Mouse (Mus musculus) B cell, adult 2 months (primary cell): ENCODE data around the gene Col18a1.

Experiments
- DNase-seq, 2 experiments: peaks; one replicate each; pipeline ENCODE4 v3.0.0; 2022

Col18a1 gene

DNA sequence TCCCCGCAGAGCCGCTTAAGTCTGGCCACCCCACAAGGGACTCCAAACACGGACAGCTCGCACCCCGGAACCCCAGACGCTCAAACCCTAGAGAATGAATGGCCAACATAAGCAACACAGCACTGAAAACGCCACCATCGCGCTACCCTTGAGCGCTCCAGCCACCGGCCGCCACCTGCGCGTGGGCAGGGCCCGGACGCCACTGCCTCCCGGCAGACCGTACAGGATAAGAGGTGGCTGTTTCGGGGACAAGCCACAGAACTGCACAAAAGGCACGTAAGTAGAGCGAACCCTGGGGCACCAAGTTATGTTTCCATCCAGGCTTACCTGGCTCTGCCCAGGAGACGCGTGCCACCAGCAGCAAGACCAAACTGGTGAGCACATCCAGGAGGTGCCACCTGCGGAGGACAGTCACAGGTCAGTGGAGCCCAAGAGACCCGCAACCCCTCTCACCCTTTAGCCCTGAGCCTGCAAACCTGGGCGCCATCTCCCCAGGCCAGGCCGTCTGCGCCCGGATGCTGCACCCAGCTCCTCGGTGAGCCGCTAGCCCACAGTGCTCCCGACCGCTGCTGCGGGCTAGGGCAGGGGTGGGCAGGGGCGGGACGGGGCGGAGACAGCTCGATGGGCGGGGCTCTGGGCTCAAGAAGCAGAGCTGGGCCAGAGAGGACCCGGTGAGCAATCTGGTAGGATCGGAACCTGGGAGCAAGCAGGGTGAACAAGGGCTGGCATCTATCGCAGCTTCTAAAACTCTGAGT lies at the start of gene Col18a1:
Gene Col18a1, minus strand, starts transcription at position 586 of the 755 bp plus-strand sequence.
- DNase-seq, result no peak

DNA sequence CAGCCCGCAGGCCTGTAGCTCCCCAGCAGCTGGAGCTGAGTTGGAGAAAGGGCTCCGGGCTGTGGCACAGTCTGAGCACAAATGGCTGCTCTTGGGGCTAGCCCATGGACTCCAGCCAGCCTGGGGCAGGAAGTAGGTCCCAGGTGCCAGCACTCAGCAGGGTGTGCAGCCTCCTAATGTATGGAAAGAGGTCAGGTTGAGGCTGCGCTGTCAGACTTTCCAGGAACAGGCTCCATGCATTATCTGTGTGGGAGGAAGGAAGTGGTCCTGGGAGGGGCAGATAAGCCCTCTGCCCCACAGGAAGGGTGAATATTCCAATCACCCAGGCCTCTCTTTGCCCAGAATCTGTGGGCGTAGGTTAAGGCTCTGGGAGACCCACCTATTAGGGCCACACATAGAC lies 49.3 kb upstream of the Col18a1 start:
- DNase-seq, result no peak

DNA sequence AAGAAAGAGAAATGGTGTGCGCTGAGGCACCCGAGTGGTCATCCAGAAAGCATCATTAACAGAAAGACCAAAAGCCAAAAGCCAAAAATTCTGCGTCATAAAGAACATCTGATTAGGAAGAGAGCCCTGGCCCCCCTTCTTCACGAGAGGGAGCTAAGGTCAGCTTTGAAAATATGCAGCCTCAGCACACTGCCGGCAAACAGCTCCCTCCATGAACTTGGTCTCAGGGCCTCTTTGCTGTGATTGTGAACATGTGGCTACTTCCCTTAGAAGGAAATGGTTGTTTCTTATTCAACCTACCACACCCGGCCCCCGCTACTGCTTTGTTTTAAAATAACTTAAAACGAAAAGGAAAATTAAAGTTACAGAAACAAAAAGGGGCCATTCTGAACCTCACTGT lies 48.2 kb upstream of the Col18a1 start:
- DNase-seq, result no peak

DNA sequence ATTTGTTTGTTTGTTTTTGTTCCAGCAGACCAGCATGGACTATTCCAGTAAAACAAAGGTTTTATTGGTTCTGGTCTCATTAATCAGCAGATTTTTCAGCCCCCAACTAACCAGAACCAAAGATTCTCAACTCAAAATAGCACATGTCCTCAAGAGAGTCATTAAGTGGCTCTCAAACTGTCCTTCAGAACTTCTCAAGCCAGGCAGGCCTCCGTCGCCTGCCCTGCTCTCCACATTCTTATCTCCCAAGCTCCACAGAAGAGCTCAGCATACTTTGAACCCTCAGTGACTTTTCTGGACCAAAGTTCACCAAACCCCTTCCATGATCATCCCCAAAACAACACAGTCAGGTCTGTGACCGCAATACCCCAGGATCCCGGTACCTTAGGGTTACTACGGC lies 47.1 kb upstream of the Col18a1 start:
- no peak for DNase-seq

DNA sequence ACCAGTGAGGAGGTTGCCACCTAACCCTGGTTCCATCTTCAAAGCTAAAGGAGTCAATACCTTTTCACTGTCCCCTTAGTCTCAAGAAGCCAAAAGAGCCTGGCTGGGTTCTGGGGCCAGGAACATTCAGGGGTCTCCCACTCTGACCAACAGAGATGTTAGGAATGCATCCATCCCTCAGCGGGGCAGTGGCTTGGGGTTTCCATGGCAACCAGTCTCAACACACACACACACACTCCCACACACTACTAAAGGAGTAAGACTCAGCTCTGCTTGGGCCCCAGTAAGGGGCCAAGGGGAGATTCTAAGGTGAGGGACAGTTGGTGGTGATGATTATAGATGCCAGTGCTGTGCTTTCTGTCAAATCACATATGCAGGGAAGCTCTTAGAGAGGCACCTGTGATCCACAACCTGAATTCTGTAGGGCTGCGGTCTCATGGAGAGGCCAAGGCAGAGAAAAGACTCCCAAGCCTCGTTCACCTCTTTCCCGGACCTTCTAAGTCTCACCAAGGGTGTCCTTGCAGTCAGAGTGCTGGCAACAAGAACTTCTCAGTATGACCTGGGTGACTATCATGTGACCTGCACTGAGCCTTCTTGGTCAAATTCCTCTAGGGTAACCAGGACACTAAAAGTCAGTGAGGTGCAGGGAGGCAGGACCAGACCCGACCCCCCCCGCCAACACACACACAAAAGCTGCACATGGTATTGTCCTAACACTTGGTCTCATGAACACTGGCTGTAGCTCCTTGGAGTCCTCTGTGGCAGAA lies 46.2 kb upstream of the Col18a1 start:
- no peak for DNase-seq

DNA sequence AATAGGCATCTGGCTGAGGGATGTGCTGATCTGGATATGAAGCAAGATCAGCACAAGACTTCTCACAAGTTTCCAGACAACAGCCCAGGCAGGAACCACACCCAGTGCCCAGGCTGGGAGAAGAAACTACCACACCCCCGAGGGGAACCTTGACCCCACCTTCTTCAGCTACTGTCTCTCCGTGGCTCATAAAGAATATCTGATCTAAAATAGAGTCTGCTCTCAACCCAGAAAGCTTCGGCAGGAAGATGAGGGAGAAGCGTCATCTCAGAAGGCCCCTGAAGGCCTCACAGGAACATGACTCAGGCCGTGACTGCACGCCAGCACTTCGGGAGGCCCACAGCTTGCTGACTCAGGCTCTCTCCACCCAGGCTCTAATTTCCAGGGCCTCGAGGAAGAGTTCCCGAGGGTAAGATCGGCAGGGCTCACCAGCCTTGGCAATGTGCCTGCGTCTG lies 44.8 kb upstream of the Col18a1 start:
- no peak for DNase-seq

DNA sequence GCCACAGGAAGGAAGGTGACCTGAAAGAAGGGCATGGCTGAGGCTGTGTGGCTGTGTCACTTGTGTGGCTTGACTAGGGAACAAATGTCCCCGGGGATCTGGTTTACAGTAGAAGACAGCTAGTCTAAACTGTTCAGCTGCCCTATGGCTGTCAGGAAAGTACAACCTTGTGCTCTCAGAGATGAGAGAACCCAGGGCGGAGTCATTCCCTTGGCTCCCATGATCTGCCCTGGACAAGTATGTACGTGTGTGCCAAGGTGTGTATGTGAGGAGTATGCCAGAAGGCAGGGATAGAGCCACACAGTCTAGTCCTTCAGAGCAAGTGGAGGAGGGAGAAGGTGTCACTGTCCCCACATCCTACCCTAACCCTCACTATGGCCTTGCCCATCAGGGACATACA lies 44.3 kb upstream of the Col18a1 start:
- DNase-seq, result no peak

DNA sequence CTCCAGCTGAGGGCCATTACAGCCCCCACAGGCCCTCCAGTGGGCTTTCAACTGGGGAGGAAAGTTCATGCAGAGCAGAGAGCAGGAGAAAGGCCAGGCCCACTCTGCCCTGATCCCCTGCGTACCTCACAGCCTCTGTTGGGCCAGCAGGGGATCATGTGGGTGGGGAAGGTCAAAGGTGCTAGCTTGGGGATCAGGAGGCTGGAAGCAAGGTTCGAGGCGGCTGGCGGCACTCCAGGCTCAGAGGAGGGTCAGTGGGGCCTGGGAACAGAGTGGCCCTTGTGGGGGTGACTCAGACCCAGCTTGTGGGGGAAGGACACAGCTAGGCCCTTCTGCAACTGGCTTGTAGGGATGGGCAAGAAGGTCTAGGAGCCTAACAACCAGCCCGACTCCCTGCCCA lies 42.9 kb upstream of the Col18a1 start:
- DNase-seq, result no peak

DNA sequence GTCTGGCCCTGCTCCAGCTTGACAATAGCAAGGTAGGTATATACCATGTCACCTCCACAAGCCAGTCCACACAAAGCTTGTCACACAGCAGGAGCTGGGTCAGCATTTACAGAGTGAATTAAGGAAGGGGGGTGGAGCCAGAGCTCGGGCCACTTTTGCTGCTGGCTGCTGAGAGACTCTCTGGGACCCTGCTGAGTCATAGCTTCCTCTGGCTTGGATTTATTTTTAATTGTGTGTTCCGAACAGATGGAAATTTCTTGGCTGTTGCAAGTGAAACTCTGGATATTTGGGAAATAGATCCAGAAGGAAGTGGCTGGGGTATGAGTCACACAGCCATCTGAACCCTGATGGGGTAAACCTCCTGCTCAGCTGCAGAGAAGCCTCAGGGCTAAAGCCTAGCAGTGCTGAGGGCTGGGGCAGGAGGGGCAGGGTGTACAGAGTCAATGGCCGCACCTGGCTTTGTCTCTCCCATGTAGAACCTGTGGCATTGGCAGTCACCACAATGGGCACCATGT lies 40.3 kb upstream of the Col18a1 start:
- DNase-seq, result no peak

DNA sequence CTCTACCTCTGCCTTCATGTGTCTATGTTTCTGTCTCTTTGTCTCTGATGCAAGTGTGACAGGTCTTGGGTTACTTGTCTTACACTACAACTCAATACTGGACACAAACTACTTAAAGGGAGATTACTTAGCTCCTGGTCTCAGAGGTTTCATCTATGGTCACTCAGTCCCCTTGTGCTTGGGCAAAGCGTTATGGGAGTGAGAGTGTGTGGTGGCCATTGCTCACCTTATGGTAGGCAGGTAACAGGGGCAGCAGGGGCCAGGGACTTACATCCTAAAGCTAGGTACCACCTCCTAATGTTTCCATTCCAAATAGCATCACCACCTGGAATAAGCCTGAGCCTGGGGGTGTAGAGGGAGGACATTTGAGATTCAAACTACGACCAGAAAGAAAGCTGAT lies 39.8 kb upstream of the Col18a1 start:
- no peak for DNase-seq

DNA sequence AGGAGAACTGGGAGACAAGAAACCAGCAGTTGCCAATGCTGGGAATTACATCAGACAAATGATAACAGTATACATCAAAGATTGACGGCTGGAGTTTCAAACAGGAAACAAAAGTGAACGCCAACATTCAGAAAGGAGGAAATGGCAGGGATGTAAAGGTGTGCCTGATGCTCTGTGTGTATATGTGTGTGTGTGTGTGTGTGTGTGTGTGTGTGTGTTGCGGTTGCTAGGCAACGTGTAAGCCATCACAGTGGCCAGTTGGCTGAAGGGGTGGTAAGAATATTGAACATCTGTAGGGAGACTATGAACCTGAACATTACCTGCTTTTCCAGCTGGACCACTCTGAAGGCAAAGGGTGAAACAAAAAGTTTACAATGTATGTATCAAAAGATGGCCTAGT lies 37.6 kb upstream of the Col18a1 start:
- no peak for DNase-seq

DNA sequence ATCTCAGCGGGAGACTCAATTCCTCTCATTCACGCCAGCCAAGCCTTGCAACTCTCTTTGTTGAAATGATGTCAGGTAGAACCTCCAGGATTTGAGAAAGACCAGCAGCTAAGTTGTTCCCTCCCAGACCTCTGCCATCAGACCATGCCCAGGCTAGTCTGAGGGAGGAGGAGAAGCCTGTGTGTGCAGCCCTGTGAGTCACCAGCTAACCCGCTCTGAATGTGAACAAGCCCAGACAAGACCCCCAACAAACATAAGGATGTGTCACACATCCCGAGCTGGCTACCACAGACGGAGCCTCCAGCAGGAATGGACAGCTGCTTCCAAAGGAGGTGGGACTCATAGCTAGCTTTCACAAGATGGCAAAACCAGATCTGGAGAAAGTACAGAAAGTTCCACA lies 35.6 kb upstream of the Col18a1 start:
- no peak for DNase-seq

DNA sequence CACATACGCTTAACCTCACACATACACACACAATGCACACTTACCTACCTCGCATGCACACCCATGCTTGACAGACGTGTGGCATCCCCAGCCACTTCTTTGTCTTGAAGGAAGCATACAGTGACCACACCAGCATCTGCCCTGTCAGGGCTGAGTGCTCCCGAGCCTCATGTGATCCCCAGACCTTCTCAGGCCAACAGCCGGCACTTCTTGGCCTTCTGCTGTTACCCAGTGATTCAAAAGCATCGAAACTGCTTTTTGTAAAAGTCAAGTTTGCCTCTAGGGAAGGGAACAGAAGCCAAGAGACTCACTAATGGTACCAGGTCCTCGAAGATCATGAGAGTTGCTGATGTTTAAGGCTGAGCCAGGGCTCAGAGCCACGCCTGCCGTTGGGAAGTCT lies 33.9 kb upstream of the Col18a1 start:
- no peak for DNase-seq

DNA sequence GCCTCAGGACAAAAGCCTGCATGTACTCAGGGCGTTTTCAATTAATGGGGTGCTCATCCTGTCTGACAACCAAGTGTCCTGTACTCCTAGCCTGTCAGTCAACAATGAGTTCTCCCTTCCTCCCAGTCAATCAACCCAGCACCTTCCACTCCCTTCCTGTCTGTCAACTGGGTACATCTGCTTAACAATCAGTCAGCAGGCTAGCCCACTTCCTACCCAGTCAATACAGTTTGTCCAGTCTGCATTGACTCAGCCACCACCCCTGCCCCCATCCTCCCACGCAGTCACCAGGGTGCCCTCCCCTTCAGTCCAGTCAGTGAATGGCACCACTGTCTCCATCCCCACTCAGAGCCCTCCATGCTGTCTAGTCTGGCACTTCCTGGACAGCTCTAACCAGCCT lies 32.9 kb upstream of the Col18a1 start:
- DNase-seq, result no peak

DNA sequence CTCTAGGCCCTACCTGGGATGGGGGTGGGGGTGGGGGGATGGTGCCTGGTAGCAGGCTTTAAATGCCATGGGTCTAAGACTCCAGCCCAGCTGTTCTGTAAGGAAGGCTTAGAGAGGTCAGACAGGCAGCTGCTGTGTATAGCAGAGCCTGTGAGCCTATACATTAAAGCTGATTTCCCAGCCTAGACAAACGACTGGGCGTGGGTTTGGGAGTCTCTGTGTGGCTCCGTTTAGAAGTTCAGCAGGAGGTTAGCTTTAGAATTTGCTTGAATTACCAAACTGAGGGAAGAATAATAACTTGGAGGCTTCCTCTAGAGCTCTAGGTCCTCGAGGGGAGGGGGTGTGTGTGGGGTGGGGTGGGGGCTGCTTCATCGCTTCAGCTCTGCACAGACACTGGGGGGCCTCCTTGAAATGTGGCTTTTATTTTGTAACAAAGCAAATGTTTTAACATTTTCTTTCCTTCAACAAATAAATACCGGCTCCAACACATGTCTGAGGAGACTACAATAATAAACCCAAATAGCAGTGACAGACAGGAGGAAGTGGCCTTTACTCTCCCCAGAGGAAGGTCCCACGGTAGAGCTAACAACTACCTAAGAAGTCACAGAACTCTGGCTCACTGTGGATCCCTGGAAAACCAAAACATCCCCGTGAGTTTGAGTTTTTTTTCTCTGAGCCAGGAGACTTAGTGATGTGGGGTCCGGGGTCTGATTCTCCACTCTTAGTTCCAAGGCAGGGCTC lies 31.3 kb upstream of the Col18a1 start:
- DNase-seq, result no peak

DNA sequence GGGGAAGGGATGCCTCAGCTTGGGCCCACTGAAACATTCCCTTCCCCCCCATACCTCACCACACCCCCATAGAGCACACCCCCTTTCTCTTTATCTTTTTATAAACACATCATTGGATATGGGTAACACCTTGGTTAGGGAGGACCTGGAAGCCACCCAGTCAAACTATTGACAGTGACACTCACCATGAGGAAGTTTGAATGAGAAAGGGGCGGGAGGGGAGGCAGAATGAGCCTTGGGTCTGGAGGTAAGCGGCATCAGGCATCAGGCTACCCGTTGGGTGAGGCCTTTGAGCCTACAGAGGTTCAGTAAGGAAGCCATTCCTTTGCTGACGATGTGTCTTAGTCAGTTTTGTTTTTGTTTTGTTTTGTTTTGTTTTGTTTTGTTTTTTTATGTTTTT lies 30.3 kb upstream of the Col18a1 start:
- DNase-seq, result no peak

DNA sequence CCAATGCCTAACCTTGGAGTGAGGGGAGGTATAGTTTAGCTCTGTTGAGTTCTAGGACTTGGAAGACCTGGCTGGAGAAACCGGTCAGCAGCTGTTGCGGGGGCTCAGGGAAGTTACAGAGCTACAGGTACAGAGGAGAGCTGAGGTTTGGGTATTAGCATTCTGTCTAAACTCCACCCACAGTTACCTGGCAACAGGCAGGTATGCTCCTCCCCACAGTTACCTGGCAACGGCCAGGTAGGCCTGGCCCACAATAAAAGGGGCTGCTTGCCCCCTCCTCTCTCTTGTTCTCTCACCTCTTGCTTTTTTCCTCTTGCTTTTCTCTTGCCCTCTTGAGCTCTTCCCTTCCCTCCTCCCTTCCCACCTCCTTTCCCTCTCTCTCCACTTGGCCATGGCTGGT lies 29.8 kb upstream of the Col18a1 start:
- no peak for DNase-seq

DNA sequence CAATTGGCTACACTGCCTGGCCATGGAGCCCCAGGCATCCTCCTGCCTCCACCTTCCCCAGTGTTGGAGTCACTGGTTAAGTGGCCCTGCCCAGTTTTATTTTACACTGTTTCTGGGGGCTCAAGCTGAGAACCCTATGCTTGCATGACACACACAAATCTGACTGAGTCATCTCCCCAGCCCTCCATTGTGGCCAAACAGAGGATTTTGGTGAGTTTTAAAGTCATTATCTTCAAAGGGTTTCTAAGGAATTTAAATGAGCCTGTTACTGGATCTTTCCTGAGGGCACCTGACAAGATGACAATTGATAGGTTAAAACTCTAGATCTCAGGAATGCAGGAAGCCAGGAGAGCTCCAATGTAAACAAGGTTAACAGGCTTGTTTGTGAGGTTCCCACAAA lies 27.1 kb upstream of the Col18a1 start:
- DNase-seq, result no peak

DNA sequence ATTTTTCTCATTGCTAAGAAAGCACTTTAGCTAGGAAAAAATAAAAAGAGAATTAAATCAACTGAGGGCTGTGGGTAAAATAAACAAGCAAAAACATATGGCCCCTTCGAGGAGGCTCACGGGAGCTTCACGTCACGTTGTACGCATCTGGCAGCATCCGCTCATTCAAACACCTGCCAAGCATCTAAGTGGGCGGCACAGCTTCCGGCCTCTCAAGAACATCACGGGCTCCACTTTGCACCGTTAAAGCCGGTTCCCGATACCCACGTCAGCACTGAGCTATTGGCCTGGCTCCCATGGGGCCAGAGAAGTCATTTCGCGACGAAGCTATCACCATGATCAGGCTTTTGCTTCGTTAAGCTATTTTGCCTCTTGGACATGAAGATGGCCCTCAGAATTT lies 26.4 kb upstream of the Col18a1 start:
- DNase-seq, result no peak

DNA sequence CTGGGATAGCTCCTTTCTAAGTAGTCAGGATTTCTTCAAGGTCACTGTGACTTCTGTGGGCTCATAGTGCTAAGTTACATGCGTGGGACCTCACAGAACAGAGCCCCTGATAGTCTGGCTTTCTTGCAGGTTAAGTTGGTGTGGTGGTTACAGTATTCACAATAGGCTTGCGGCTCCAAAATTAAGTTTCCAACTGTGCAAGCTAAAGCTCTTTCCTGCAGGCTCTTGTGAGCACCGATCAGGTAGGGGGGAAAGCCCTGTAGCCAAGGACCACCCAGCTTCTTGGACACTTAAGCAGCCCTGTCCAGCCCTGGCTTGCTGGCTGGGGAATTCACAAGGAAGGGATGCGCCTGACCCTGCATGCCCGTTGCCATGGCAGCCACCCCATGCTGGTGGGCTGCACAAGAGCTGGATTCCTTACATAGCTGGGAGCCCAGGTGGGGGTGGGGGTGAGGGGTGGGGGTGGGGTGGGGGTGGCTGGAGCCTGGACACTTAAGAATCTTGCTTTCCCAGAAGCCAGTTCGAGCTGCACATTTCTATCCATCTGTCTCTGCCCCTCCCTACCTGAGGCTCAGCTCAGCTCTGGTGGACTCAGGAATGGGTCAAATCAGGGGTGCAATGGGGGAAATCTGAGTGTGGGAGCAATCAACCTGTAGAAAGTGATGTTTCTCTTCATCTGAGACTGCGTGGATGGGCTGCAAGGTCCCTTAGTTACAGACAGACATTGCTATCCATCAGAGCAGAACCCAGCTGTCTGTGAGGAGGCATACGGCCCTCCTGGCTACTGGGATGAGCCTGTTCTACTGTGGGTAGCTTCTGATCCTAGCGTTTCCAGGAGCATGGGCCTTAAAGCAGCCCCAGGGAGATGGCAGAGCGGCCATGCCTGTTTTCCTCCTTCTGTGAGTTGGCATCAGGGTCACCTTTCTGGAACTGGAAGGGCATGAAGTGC lies 24.9 kb upstream of the Col18a1 start:
- no peak for DNase-seq

DNA sequence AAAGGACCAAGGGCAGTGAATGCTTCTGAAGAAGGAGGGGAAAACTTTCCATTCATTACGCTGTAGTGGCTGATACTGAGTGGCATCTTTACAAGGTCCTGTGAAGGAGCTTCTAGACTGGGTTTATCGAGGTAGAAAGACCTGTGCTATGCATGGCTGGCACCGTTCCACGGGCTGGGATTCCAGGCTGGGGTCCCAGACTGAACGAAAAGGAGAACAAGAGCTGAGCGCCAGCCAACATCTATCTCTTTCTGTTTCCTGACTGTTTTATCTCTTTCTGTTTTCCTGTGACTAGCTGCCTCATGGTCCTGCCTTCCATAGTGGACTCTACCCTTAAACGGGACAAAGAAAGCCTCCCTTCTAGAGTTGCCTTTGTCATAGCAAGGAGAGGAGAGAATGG lies 21.1 kb upstream of the Col18a1 start:
- no peak for DNase-seq

DNA sequence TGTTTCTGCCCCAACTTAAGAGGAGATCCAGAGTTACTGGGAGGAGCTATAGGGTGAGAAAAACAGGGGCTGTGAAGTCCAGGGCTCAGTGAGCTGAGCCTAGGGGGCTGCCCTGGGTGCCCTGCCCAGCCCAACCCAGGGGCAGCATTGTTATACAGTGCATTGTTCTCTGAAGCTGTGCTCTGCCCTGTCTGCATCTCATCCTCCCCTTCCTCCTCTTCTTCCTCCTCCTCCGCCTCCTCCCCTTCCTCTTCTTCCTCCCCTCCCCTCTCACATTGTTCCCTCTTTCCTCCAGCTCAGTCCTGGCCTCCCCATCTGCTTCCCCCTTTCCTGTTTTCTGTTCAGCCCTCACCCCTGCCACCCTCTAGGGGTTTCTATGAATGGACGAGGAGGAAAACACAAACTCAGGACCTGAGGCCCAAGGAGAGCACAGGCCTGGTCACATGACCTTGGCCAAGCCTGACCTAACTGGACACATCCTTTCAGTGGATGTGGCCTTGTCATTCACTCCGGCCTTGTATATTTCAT lies 16.5 kb upstream of the Col18a1 start:
- no peak for DNase-seq
